Mouse (Mus musculus): ENCODE data around the gene Ppp1r12c. TPM values are rescaled to one million over a fixed set of nuclear protein-coding genes. Genes with fewer than 3 reads are reported as not detected.

Ppp1r12c gene
- polyA plus RNA-seq, 1 experiment from 2014 or later, result 41.1 TPM

DNA sequence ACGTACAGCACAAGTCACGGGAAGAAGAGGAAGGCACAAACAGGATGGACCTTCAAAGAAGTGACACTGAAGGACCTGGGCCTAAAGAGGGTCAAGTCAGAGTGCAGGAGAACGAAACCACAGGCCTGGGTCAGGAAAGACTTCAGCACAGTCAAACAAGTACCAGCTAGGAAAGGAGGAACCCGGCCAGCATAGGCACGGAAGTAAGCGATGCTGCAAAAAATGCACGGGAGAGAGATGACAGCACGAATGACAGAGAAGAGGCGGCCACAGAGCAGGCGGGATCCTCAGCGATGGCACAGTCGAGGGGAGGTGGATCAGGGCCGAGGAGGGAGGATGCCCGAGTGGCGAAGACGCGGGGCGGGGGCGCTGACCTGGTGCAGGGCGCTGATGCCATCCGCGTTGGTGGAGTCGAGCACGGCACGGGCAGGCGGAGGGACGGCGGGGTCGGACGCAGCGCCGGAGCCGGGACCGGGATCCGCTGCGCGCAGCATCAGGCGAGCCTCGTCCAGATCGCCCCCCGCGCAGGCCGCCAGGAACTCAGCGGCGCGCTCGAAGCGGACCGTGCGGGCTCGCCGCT, 498 bp downstream of the Ppp1r12c start:
- peak overlapping the region; percentile 95 for H3K9ac ChIP-seq

GRCm38 (mm10) chr7:4499034-4499433, 2.4 kb downstream of the Ppp1r12c start:
- H3K36me3 ChIP-seq, result peaks cover 51% of the 10 kb centered on the region
- H3K4me2 ChIP-seq, result peak overlapping the region; percentile 77
- 87% methylated on average over 4 of the region's 4 CpGs for WGBS (ENCODE audit: insufficient replicate concordance)
- H3K4me1 ChIP-seq, result peaks cover 69% of the 10 kb centered on the region
- no peak overlapping the region for H3K27ac ChIP-seq
- H3K9me3 ChIP-seq (replicated peaks), result no peaks in the 10 kb centered on the region
- no peaks in the 10 kb centered on the region for H3K27me3 ChIP-seq (replicated peaks)
- ATAC-seq, result no peak
- H3K9ac ChIP-seq, result peak overlapping the region; percentile 95
- no peak overlapping the region for H3K4me3 ChIP-seq

More for the DNA sequence above, 498 bp downstream of the Ppp1r12c start:
- H3K4me2 ChIP-seq, result peak overlapping the region; percentile 77
- H3K27ac ChIP-seq, result peak overlapping the region; percentile 91
- H3K9me3 ChIP-seq (replicated peaks), result no peaks in the 10 kb centered on the region
- WGBS (ENCODE audit: insufficient replicate concordance), result 0% methylated on average over 49 of the region's 52 CpGs
- H3K27me3 ChIP-seq (replicated peaks), result no peaks in the 10 kb centered on the region
- ATAC-seq, result peak; percentile 65
- peak overlapping the region; percentile 93 for H3K4me3 ChIP-seq
- H3K36me3 ChIP-seq, result peaks cover 32% of the 10 kb centered on the region
- H3K4me1 ChIP-seq, result peaks cover 70% of the 10 kb centered on the region

DNA sequence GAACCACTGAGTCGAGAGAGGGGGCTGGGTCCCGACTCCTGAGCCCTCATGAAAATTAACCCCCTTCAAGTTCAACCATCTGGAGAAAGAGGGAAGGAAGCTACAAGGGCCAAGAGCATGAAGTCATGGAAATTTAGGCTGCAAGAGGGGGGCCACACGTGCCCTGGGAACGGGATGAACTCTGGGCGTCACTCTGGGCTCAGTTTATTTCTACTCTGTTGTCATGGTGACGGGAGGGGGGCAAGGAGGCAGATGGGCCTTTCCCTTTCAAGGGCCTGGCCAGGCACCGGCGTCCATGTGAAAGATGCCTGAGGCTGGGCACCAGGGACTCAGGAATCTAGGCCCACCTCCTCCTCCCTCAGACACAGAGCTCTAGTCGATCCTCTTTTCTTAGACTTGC, 3.2 kb downstream of the Ppp1r12c start:
- 54% methylated on average over 9 of the region's 9 CpGs for WGBS (ENCODE audit: insufficient replicate concordance)
- H3K27ac ChIP-seq, result no peak overlapping the region
- peak overlapping the region; percentile 77 for H3K4me2 ChIP-seq

DNA sequence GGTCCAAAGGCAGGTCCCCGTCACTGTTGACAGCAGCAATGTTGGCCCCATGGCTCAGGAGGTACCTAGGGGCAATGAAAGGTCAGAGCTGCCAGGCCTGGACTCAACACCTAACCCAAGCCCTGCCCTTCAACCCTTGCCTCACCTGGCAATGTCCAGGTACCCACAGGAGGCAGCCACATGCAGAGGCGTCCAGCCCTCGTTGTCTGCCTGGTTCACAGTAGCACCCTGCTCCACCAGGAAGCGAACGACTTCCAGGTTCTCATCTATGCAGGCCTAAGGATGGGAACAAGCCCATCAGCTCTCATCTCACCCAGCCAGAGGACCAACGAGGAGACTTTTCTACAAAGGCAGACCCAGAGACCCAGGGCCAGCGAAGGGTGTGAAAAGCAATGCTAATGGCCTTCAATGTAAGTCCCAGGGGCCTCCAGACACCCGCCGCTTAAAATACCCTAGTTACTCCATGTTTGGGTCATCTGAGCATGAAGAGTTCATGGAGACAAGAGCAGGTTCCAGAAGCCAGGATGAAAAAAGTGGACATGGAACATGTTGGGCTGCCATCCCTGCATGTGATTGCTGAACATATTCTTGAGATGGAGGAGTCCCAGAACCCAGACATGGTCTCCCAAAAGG, 4.1 kb downstream of the Ppp1r12c start:
- peaks cover 68% of the 10 kb centered on the region for H3K36me3 ChIP-seq
- H3K27ac ChIP-seq, result no peak overlapping the region
- 86% methylated on average over 9 of the region's 9 CpGs for WGBS (ENCODE audit: insufficient replicate concordance)
- H3K9ac ChIP-seq, result no peak overlapping the region
- H3K4me3 ChIP-seq, result no peak overlapping the region
- no peaks in the 10 kb centered on the region for H3K9me3 ChIP-seq (replicated peaks)
- H3K4me1 ChIP-seq, result peaks cover 72% of the 10 kb centered on the region
- no peaks in the 10 kb centered on the region for H3K27me3 ChIP-seq (replicated peaks)
- ATAC-seq, result no peak
- no peak overlapping the region for H3K4me2 ChIP-seq

More for the DNA sequence above, 3.2 kb downstream of the Ppp1r12c start:
- Histone ChIP-seq H3K36me3 (peaks cover 59% of the 10 kb centered on the region), H3K9me3 (replicated peaks) (no peaks in the 10 kb centered on the region), H3K9ac (peak overlapping the region; percentile 95; the same call in 1 of the 2 replicates), H3K4me1 (peaks cover 72% of the 10 kb centered on the region), H3K4me3 (no peak overlapping the region), H3K27me3 (replicated peaks) (no peaks in the 10 kb centered on the region)
- no peak for ATAC-seq

- Histone ChIP-seq H3K9ac (no peak overlapping the region), H3K4me2 (no peak overlapping the region), H3K27me3 (replicated peaks) (no peaks in the 10 kb centered on the region), H3K9me3 (replicated peaks) (no peaks in the 10 kb centered on the region), H3K36me3 (peaks cover 77% of the 10 kb centered on the region), H3K27ac (no peak overlapping the region), H3K4me3 (no peak overlapping the region), H3K4me1 (peaks cover 80% of the 10 kb centered on the region)
- ATAC-seq, result no peak
- WGBS (ENCODE audit: insufficient replicate concordance), result 86% methylated on average over 3 of the region's 3 CpGs
These were observed 5.0 kb downstream of the Ppp1r12c start for GRCm38 (mm10) chr7:4496468-4496867.

GRCm38 (mm10) chr7:4493991-4494390, 7.5 kb downstream of the Ppp1r12c start:
- H3K36me3 ChIP-seq, result peaks cover 91% of the 10 kb centered on the region
- WGBS (ENCODE audit: insufficient replicate concordance), result 19% methylated on average over 1 of the region's 1 CpGs

DNA sequence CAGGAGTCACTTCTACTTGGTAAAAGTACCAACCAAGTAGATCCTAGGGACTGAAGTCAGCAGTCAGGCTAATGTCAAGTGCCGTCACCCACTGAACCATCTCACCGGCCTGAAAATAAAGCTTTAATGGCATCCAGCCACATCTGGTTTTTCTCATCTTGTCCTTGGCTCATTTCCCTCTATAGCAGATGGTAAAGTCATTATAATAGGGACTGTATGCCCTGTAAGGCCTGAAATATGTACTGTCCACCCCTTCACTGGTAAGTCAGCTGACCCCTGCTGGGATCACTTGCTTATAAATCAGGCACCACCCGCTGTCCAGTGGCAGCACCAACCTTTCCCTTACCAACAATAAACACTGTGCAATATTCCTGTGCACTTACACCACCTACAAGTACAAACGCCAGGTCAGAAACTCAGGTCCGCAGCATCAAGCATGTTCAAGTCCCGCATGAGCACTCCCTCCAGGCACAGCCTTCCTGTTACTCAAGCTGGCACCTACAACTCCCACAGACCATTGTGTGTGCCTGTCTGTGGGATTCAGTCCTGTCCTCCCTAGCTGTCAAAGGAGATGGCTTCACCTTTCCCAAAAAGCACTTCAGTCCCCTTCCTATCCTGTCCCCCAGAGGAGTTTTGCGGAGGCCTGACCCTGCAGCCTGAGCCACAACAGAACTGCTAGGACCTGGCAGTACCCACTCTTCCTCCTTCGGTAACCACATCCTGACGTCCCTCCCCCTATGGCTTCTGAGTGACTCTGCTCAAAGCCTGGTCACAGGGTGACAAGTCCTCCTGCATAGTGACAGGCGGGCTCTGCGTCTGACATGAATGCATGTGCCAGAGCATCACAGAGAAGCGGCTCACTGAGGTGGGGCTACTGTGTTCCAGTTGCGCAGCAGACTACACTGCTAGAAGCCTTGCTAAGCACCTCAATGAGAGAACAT, 8.9 kb downstream of the Ppp1r12c start:
- H3K27ac ChIP-seq, result peak overlapping the region; percentile 8; the same call in 1 of the 2 replicates
- H3K4me2 ChIP-seq, result no peak overlapping the region
- no peak overlapping the region for H3K4me3 ChIP-seq
- no peak overlapping the region for H3K9ac ChIP-seq
- H3K36me3 ChIP-seq, result peaks cover 97% of the 10 kb centered on the region
- H3K4me1 ChIP-seq, result peaks cover 63% of the 10 kb centered on the region
- H3K9me3 ChIP-seq (replicated peaks), result no peaks in the 10 kb centered on the region
- WGBS (ENCODE audit: insufficient replicate concordance), result 69% methylated on average over 13 of the region's 13 CpGs
- H3K27me3 ChIP-seq (replicated peaks), result no peaks in the 10 kb centered on the region
- ATAC-seq, result peak; percentile 26; the same call in 1 of the 2 replicates

More at GRCm38 (mm10) chr7:4493991-4494390, 7.5 kb downstream of the Ppp1r12c start:
- Histone ChIP-seq H3K27me3 (replicated peaks) (no peaks in the 10 kb centered on the region), H3K4me2 (0 out of 2 replicates have a peak overlapping the region, but pooled peaks have one; percentile 2), H3K27ac (0 out of 2 replicates have a peak overlapping the region, but pooled peaks have one; percentile 17), H3K9me3 (replicated peaks) (no peaks in the 10 kb centered on the region), H3K4me1 (peaks cover 76% of the 10 kb centered on the region), H3K4me3 (no peak overlapping the region), H3K9ac (peak overlapping the region; percentile 12; the same call in 1 of the 2 replicates)
- ATAC-seq, result peak; percentile 63

DNA sequence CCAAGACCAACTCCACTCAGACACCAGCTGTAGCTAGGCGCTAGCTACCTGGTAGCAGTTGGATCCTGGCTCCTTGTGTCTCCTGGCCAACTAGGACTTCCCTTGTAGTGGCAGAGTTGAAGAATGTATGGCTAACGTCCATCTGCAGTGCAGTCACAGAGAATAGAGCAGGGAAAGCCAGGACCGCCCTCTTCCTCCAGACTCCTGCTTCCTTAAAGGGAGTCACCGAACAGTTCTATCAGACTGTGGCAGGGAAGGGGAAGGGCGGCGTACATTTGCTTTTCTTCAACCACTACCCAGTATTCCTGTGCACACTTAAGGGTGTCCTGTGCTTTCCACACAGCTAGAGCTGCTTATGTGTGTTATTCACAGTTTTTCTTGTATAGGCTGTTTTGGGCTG, 10.2 kb downstream of the Ppp1r12c start:
- Histone ChIP-seq H3K4me2 (no peak overlapping the region), H3K4me3 (no peak overlapping the region), H3K27ac (0 out of 2 replicates have a peak overlapping the region, but pooled peaks have one; percentile 29), H3K9ac (no peak overlapping the region), H3K36me3 (peaks cover 97% of the 10 kb centered on the region), H3K27me3 (replicated peaks) (no peaks in the 10 kb centered on the region), H3K4me1 (peaks cover 57% of the 10 kb centered on the region), H3K9me3 (replicated peaks) (no peaks in the 10 kb centered on the region)
- WGBS (ENCODE audit: insufficient replicate concordance), result 57% methylated on average over 6 of the region's 6 CpGs
- no peak for ATAC-seq

- Histone ChIP-seq H3K27me3 (replicated peaks) (peaks cover 28% of the 10 kb centered on the region), H3K9me3 (replicated peaks) (no peaks in the 10 kb centered on the region), H3K36me3 (peaks cover 69% of the 10 kb centered on the region), H3K4me2 (no peak overlapping the region), H3K9ac (no peak overlapping the region), H3K4me3 (no peak overlapping the region), H3K4me1 (peaks cover 8% of the 10 kb centered on the region), H3K27ac (no peak overlapping the region)
- WGBS (ENCODE audit: insufficient replicate concordance), result 82% methylated on average over 12 of the region's 12 CpGs
- no peak for ATAC-seq
These were observed 19.2 kb downstream of the Ppp1r12c start for GRCm38 (mm10) chr7:4482281-4482680.

- H3K27me3 ChIP-seq (replicated peaks), result peaks cover 54% of the 10 kb centered on the region
- no peaks in the 10 kb centered on the region for H3K9me3 ChIP-seq (replicated peaks)
- no peak for ATAC-seq
- no peak overlapping the region for H3K27ac ChIP-seq
- peaks cover 43% of the 10 kb centered on the region for H3K36me3 ChIP-seq
- H3K4me2 ChIP-seq, result no peak overlapping the region
- no peak overlapping the region for H3K4me3 ChIP-seq
- H3K9ac ChIP-seq, result no peak overlapping the region
- WGBS (ENCODE audit: insufficient replicate concordance), result 45% methylated on average over 6 of the region's 6 CpGs
- peaks cover 8% of the 10 kb centered on the region for H3K4me1 ChIP-seq
These were observed 21.8 kb downstream of the Ppp1r12c start for GRCm38 (mm10) chr7:4479674-4480073.

GRCm38 (mm10) chr7:4478796-4479291, 22.6 kb downstream of the Ppp1r12c start:
- ATAC-seq, result no peak
- H3K27me3 ChIP-seq (replicated peaks), result peaks cover 63% of the 10 kb centered on the region

More at GRCm38 (mm10) chr7:4478796-4479291, 22.6 kb downstream of the Ppp1r12c start:
- 10% methylated on average over 16 of the region's 16 CpGs for WGBS (ENCODE audit: insufficient replicate concordance)
- Histone ChIP-seq H3K4me3 (peak overlapping the region; percentile 47), H3K4me2 (peak overlapping the region; percentile 62), H3K9me3 (replicated peaks) (no peaks in the 10 kb centered on the region), H3K27ac (no peak overlapping the region), H3K36me3 (peaks cover 34% of the 10 kb centered on the region), H3K9ac (no peak overlapping the region; the same call in 1 of the 2 replicates), H3K4me1 (peaks cover 12% of the 10 kb centered on the region)
